Comparison of ENCODE assay signal across 26 mouse cellular contexts in genomic region chr16:25254646-25255045, GRCm38 (mm10). TPM values are rescaled to one million over a fixed set of nuclear protein-coding genes. Genes with fewer than 3 reads are reported as not detected.
DNase-seq lines count a peak whose midpoint lies in the region; ATAC-seq lines count a peak whose summit lies in the region.
"Had no signal": no experiment of that assay in that cellular context is flagged by ENCODE, and none has a peak within 500 bp of the region (broad histone marks: within the 10 kb centered on the region; RNA-seq: fewer than 3 reads in every experiment).

No protein-coding gene starts in this region.

- WGBS in forebrain, embryonic 13.5 days, result 74% methylated on average over 6 of the region's 6 CpGs
- 91% methylated on average over 6 of the region's 6 CpGs for WGBS in forebrain, embryonic 10.5 days
- 88% methylated on average over 6 of the region's 6 CpGs for WGBS in midbrain, embryonic 11.5 days
- 80% methylated on average over 6 of the region's 6 CpGs for WGBS in midbrain, embryonic 14.5 days

- H3K4me1 ChIP-seq in forebrain, embryonic 13.5 days, result no peaks in the 10 kb centered on the region
- no peaks in the 10 kb centered on the region for H3K4me1 ChIP-seq in forebrain, embryonic 10.5 days
- H3K4me1 ChIP-seq in midbrain, embryonic 11.5 days (ENCODE audit: control insufficient read depth, insufficient read depth, low read length), result no peaks in the 10 kb centered on the region
- no peaks in the 10 kb centered on the region for H3K4me1 ChIP-seq in midbrain, embryonic 14.5 days (ENCODE audit: control insufficient read depth, insufficient read depth, low read length)
- H3K4me1 ChIP-seq: hindbrain, embryonic 10.5 days; hindbrain, embryonic 15.5 days; midbrain, embryonic 12.5 days had no signal

- H3K9me3 ChIP-seq in forebrain, embryonic 13.5 days (replicated peaks), result no peaks in the 10 kb centered on the region
- no peaks in the 10 kb centered on the region for H3K9me3 ChIP-seq in forebrain, embryonic 10.5 days
- H3K9me3 ChIP-seq in midbrain, embryonic 11.5 days (ENCODE audit: control insufficient read depth, low read length), result no peaks in the 10 kb centered on the region
- H3K9me3 ChIP-seq in midbrain, embryonic 14.5 days (ENCODE audit: control insufficient read depth, low read length), result no peaks in the 10 kb centered on the region
- H3K9me3 ChIP-seq: hindbrain, embryonic 10.5 days; hindbrain, embryonic 15.5 days; kidney, embryonic 15.5 days; midbrain, embryonic 12.5 days; stomach, embryonic 15.5 days had no signal

- no peak for DNase-seq in forebrain, embryonic 10.5 days (ENCODE audit: extremely low spot score, low spot score)
- peak; percentile 12 for DNase-seq in left cerebral cortex, postnatal 4 days
- no peak for DNase-seq in left cerebral cortex, postnatal 14 days (ENCODE audit: low spot score in 2 of 2)
- DNase-seq in midbrain, embryonic 11.5 days (ENCODE audit: low spot score, missing footprints), result peak; percentile 56
- DNase-seq in midbrain, embryonic 14.5 days, result no peak
- no peak for DNase-seq in kidney, postnatal 36 days
- DNase-seq: adrenal gland, postnatal 10 days; gastrocnemius, postnatal 36 days; right cerebral cortex, postnatal 14 days had no signal

- intact Hi-C loops in left cerebral cortex, postnatal 4 days (cut with DNase I), result loop anchor here (10.0 kb wide), 2 partner anchors 270 to 440 kb away; no protein-coding TSS in a partner anchor
- intact Hi-C loops in left cerebral cortex, postnatal 14 days (cut with DNase I), result loop anchor here (10.0 kb wide), 1 partner anchor 290 kb away; no protein-coding TSS in a partner anchor

- H3K4me3 ChIP-seq in forebrain, embryonic 13.5 days, result no peak overlapping the region
- no peak overlapping the region for H3K4me3 ChIP-seq in forebrain, embryonic 10.5 days
- no peak overlapping the region for H3K4me3 ChIP-seq in midbrain, embryonic 11.5 days (ENCODE audit: low read depth, low read length)
- no peak overlapping the region for H3K4me3 ChIP-seq in midbrain, embryonic 14.5 days (replicated peaks; ENCODE audit: low read depth, low read length)
- H3K4me3 ChIP-seq: gastrocnemius, adult 2 months; hindbrain, embryonic 10.5 days; hindbrain, embryonic 15.5 days; kidney, embryonic 15.5 days; midbrain, embryonic 12.5 days; stomach, embryonic 15.5 days had no signal

- peak overlapping the region; percentile 67; the same call in 1 of the 2 replicates for H3K27ac ChIP-seq in forebrain, embryonic 13.5 days
- H3K27ac ChIP-seq in forebrain, embryonic 10.5 days, result no peak overlapping the region
- no peak overlapping the region for H3K27ac ChIP-seq in midbrain, embryonic 11.5 days (ENCODE audit: low read depth, low read length)
- no peak overlapping the region for H3K27ac ChIP-seq in midbrain, embryonic 14.5 days (replicated peaks; ENCODE audit: low read depth, low read length)
- H3K27ac ChIP-seq: gastrocnemius, adult 2 months; hindbrain, embryonic 10.5 days; hindbrain, embryonic 15.5 days; kidney, embryonic 15.5 days; liver, embryonic 14.5 days; midbrain, embryonic 12.5 days; stomach, embryonic 15.5 days had no signal

- no peak overlapping the region for H3K9ac ChIP-seq in forebrain, embryonic 13.5 days
- H3K9ac ChIP-seq in midbrain, embryonic 11.5 days (ENCODE audit: low read length), result no peak overlapping the region
- H3K9ac ChIP-seq in midbrain, embryonic 14.5 days (replicated peaks; ENCODE audit: low read length), result no peak overlapping the region
- H3K9ac ChIP-seq: hindbrain, embryonic 15.5 days; kidney, embryonic 15.5 days; liver, embryonic 14.5 days; midbrain, embryonic 12.5 days; stomach, embryonic 15.5 days had no signal

- no peaks in the 10 kb centered on the region for H3K27me3 ChIP-seq in forebrain, embryonic 13.5 days
- no peaks in the 10 kb centered on the region for H3K27me3 ChIP-seq in forebrain, embryonic 10.5 days (ENCODE audit: poor library complexity, severe bottlenecking)
- H3K27me3 ChIP-seq in midbrain, embryonic 11.5 days (ENCODE audit: control insufficient read depth, insufficient read depth, low read length), result no peaks in the 10 kb centered on the region
- H3K27me3 ChIP-seq in midbrain, embryonic 14.5 days (ENCODE audit: control insufficient read depth, insufficient read depth, low read length), result no peaks in the 10 kb centered on the region
- H3K27me3 ChIP-seq: hindbrain, embryonic 15.5 days; kidney, embryonic 15.5 days; midbrain, embryonic 12.5 days; Patski; stomach, embryonic 15.5 days had no signal

- ATAC-seq in forebrain, embryonic 13.5 days, result no peak
- no peak for ATAC-seq in midbrain, embryonic 11.5 days (ENCODE audit: low FRiP score)
- no peak for ATAC-seq in midbrain, embryonic 14.5 days (ENCODE audit: low FRiP score, low TSS enrichment)
- ATAC-seq: Patski had no signal

- H3K4me2 ChIP-seq in forebrain, embryonic 13.5 days, result no peak overlapping the region
- no peak overlapping the region for H3K4me2 ChIP-seq in midbrain, embryonic 11.5 days
- no peak overlapping the region for H3K4me2 ChIP-seq in midbrain, embryonic 14.5 days (ENCODE audit: low read length)
- H3K4me2 ChIP-seq: hindbrain, embryonic 15.5 days; kidney, embryonic 15.5 days; midbrain, embryonic 12.5 days; stomach, embryonic 15.5 days had no signal

- no peaks in the 10 kb centered on the region for H3K36me3 ChIP-seq in forebrain, embryonic 13.5 days (ENCODE audit: poor library complexity, severe bottlenecking)
- no peaks in the 10 kb centered on the region for H3K36me3 ChIP-seq in forebrain, embryonic 10.5 days (replicated peaks)
- no peaks in the 10 kb centered on the region for H3K36me3 ChIP-seq in midbrain, embryonic 11.5 days (ENCODE audit: control insufficient read depth, insufficient read depth, low read length)
- H3K36me3 ChIP-seq in midbrain, embryonic 14.5 days (ENCODE audit: control insufficient read depth, insufficient read depth, low read length), result no peaks in the 10 kb centered on the region
- H3K36me3 ChIP-seq: hindbrain, embryonic 10.5 days; hindbrain, embryonic 15.5 days; kidney, embryonic 15.5 days; midbrain, embryonic 12.5 days; stomach, embryonic 15.5 days had no signal

RNA-seq across cellular contexts. Expression of gene Tprg, which starts 32.0 kb away (rescaled TPM):
- polyA plus RNA-seq in forebrain, embryonic 13.5 days (2015; fragmentation: Nextera tagmentation; extraction: Ambion mirVana), result not detected in 2 replicates
- not detected in 2 replicates for polyA plus RNA-seq in forebrain, embryonic 10.5 days (2016; fragmentation: Nextera tagmentation; extraction: Ambion mirVana)
- not detected for total RNA-seq in left cerebral cortex, postnatal 4 days (2021)
- total RNA-seq in left cerebral cortex, postnatal 14 days (2021), result not detected
- not detected in 2 replicates for polyA plus RNA-seq in midbrain, embryonic 11.5 days (2014; fragmentation: Nextera tagmentation; extraction: Ambion mirVana)
- polyA plus RNA-seq in midbrain, embryonic 14.5 days (2014; fragmentation: Nextera tagmentation; extraction: Ambion mirVana), result not detected in 2 replicates
- total RNA-seq: adrenal gland, postnatal 10 days; gastrocnemius, adult 2 months; gastrocnemius, postnatal 36 days; heart, adult 8-10 months; heart, postnatal 14 days; layer of hippocampus, postnatal 36 days; megakaryocyte, adult 5-6 weeks; MEL had no signal
- polyA plus RNA-seq: embryonic facial prominence, embryonic 11.5 days; heart, embryonic 14.5 days; hindbrain, embryonic 10.5 days; hindbrain, embryonic 15.5 days; kidney, embryonic 15.5 days; liver, embryonic 14.5 days; midbrain, embryonic 12.5 days; neural tube, embryonic 14.5 days had no signal

Comparison
In these comparisons a context has a peak if more than half of its experiments do, and no peak if none do; other contexts are left out.
1. DNase-seq: peak in left cerebral cortex, postnatal 4 days (single experiment) and midbrain, embryonic 11.5 days (single experiment); none in forebrain, embryonic 10.5 days (single experiment), left cerebral cortex, postnatal 14 days (0 of 2), midbrain, embryonic 14.5 days (single experiment) and kidney, postnatal 36 days (0 of 2).